Mouse (Mus musculus) spleen, adult 12 weeks (tissue): Measurements from ENCODE around the gene Aldoart2.
"Not testable (repeated sequence)": the region's sequence is repeated elsewhere in the genome, so short reads cannot be mapped to it uniquely, and the experiment has no call there.

Experiments
- DNase-seq: peaks from one replicate; pipeline ENCODE4 v3.0.0; 2022; ENCODE audit warnings: low spot score

Aldoart2 gene

GRCm38 (mm10) chr12:55565206-55565605, at the start of gene Aldoart2:
Gene Aldoart2 (plus strand): TSS chr12:55565239.
- DNase-seq, result no peak

GRCm38 (mm10) chr12:55518061-55518738, 46.8 kb upstream of the Aldoart2 start:
- no peak for DNase-seq

GRCm38 (mm10) chr12:55526983-55527752, 37.9 kb upstream of the Aldoart2 start:
- DNase-seq, result no peak

GRCm38 (mm10) chr12:55536537-55537135, 28.4 kb upstream of the Aldoart2 start:
- no peak for DNase-seq

GRCm38 (mm10) chr12:55537742-55538141, 27.3 kb upstream of the Aldoart2 start:
- no peak for DNase-seq

- no peak for DNase-seq
Measured at GRCm38 (mm10) chr12:55538328-55538971, 26.6 kb upstream of the Aldoart2 start.

GRCm38 (mm10) chr12:55539157-55539556, 25.9 kb upstream of the Aldoart2 start:
- DNase-seq, result no peak

- not testable (repeated sequence) for DNase-seq
Measured at GRCm38 (mm10) chr12:55554901-55555300, 10.1 kb upstream of the Aldoart2 start.

GRCm38 (mm10) chr12:55557866-55558265, 7.2 kb upstream of the Aldoart2 start:
- no peak for DNase-seq

- no peak for DNase-seq
Measured at GRCm38 (mm10) chr12:55559184-55559855, 5.7 kb upstream of the Aldoart2 start.

GRCm38 (mm10) chr12:55560025-55560690, 4.9 kb upstream of the Aldoart2 start:
- no peak for DNase-seq

- no peak for DNase-seq
Measured at GRCm38 (mm10) chr12:55563742-55564141, 1.3 kb upstream of the Aldoart2 start.

- no peak for DNase-seq
Measured at GRCm38 (mm10) chr12:55564187-55564963, 664 bp upstream of the Aldoart2 start.

GRCm38 (mm10) chr12:55565867-55566266, 828 bp downstream of the Aldoart2 start:
- DNase-seq, result no peak

GRCm38 (mm10) chr12:55566837-55567236, 1.8 kb downstream of the Aldoart2 start:
- DNase-seq, result no peak

- DNase-seq, result no peak
Measured at GRCm38 (mm10) chr12:55568466-55568865, 3.4 kb downstream of the Aldoart2 start.

- no peak for DNase-seq
Measured at GRCm38 (mm10) chr12:55569676-55570075, 4.6 kb downstream of the Aldoart2 start.

- DNase-seq, result no peak
Measured at GRCm38 (mm10) chr12:55570646-55571045, 5.6 kb downstream of the Aldoart2 start.

- DNase-seq, result no peak
Measured at GRCm38 (mm10) chr12:55571181-55571580, 6.1 kb downstream of the Aldoart2 start.

- DNase-seq, result no peak
Measured at GRCm38 (mm10) chr12:55571661-55572060, 6.6 kb downstream of the Aldoart2 start.

- no peak for DNase-seq
Measured at GRCm38 (mm10) chr12:55573089-55573488, 8.1 kb downstream of the Aldoart2 start.
